In the genomic region with DNA sequence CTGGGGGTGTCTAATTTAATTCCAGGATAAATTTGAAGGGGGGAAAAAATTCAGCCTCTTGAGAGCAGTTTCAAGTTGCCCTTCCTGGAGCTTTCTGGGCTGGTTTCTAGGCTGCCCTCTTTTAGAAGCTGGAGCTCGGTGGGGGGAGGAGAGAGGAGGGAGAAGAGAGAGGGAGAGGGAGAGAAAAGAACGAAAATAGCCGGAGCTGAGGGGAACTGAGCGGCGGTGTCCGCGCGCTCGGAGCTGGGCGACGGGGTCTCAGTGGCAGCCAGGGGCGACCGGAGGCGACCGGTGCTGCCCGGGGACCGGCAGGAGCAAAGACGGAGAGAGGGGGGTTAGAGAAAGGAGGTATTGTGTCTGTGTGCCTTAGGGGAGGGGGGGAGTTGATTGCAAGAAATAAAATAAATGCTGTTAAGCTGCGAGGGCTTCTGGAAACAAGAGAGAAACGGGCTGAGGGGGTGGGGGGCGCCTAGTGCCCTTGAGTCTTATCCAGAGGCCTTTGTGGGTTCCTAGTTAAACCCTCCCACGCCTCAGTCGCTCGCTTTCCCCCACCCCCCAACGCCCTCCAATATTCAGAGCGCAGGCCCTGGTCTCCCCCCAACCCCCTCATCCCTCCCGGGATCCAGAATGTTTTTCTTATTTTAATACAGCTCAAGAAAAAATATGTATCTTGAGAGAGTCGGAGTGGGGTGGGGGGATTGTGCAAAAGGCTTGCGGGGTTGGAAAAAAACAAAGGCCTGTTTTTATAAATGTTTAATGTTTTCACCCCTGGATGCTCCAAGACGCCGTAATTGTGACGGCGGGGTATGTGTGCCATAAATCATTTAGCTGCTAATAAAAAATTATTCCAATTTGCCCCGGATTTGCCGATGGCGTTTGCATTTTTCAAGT, we compare ENCODE assay signal across 8 mouse cellular contexts. TPM values are rescaled to one million over a fixed set of nuclear protein-coding genes. Genes with fewer than 3 reads are reported as not detected.
DNase-seq lines count a peak whose midpoint lies in the region; ATAC-seq and TF ChIP-seq lines count a peak whose summit lies in the region.

No protein-coding gene starts in this region.

- peak overlapping the region; percentile 82 for H3K4me2 ChIP-seq in midbrain, embryonic 13.5 days (replicated peaks)
- H3K4me2 ChIP-seq in stomach, embryonic 15.5 days = peak overlapping the region; percentile 79

- H3K4me1 ChIP-seq in spleen, adult 2 months (ENCODE audit: control insufficient read depth, insufficient read depth, insufficient read length) = peaks cover 7% of the 10 kb centered on the region
- H3K4me1 ChIP-seq in limb, embryonic 10.5 days = peaks cover 26% of the 10 kb centered on the region
- peaks cover 26% of the 10 kb centered on the region for H3K4me1 ChIP-seq in midbrain, embryonic 13.5 days (replicated peaks)
- H3K4me1 ChIP-seq in stomach, embryonic 15.5 days = peaks cover 19% of the 10 kb centered on the region

- peaks cover 28% of the 10 kb centered on the region for H3K27me3 ChIP-seq in spleen, adult 2 months (ENCODE audit: control insufficient read depth, insufficient read depth, low read length)
- no peaks in the 10 kb centered on the region for H3K27me3 ChIP-seq in limb, embryonic 10.5 days (ENCODE audit: low read depth, poor library complexity, severe bottlenecking)
- no peaks in the 10 kb centered on the region for H3K27me3 ChIP-seq in midbrain, embryonic 13.5 days
- H3K27me3 ChIP-seq in stomach, embryonic 15.5 days (replicated peaks) = no peaks in the 10 kb centered on the region

- peak overlapping the region; percentile 92 for H3K27ac ChIP-seq in spleen, adult 2 months (ENCODE audit: insufficient read depth, low read length)
- H3K27ac ChIP-seq in limb, embryonic 10.5 days = peak overlapping the region; percentile 100
- peak overlapping the region; percentile 100 for H3K27ac ChIP-seq in midbrain, embryonic 13.5 days
- peak overlapping the region; percentile 100 for H3K27ac ChIP-seq in stomach, embryonic 15.5 days

- H3K4me3 ChIP-seq in spleen, adult 2 months (ENCODE audit: extremely low read depth, insufficient read depth, insufficient read length) = peak overlapping the region; percentile 67
- H3K4me3 ChIP-seq in limb, embryonic 10.5 days = peak overlapping the region; percentile 68
- peak overlapping the region; percentile 100 for H3K4me3 ChIP-seq in midbrain, embryonic 13.5 days (replicated peaks)
- peak overlapping the region; percentile 66 for H3K4me3 ChIP-seq in stomach, embryonic 15.5 days (replicated peaks)

- peak overlapping the region; percentile 99 for H3K9ac ChIP-seq in midbrain, embryonic 13.5 days (replicated peaks)
- peak overlapping the region; percentile 91 for H3K9ac ChIP-seq in stomach, embryonic 15.5 days

- H3K36me3 ChIP-seq in spleen, adult 2 months (ENCODE audit: control insufficient read depth, insufficient read depth, low read length) = no peaks in the 10 kb centered on the region
- H3K36me3 ChIP-seq in limb, embryonic 10.5 days = peaks cover 6% of the 10 kb centered on the region
- no peaks in the 10 kb centered on the region for H3K36me3 ChIP-seq in midbrain, embryonic 13.5 days
- H3K36me3 ChIP-seq in stomach, embryonic 15.5 days = no peaks in the 10 kb centered on the region

- ATAC-seq in midbrain, embryonic 13.5 days = peak; percentile 25
- no peak for ATAC-seq in stomach, embryonic 15.5 days (ENCODE audit: insufficient read depth, low FRiP score, low read depth)

- TF ChIP-seq POLR2A in spleen, adult 2 months (IDR thresholded peaks at IDR 0.05; ENCODE audit: low read depth, low read length) = no peak

- no peaks in the 10 kb centered on the region for H3K9me3 ChIP-seq in limb, embryonic 10.5 days (replicated peaks)
- H3K9me3 ChIP-seq in midbrain, embryonic 13.5 days = no peaks in the 10 kb centered on the region
- no peaks in the 10 kb centered on the region for H3K9me3 ChIP-seq in stomach, embryonic 15.5 days

- no peak for DNase-seq in spleen, adult 2 months (ENCODE audit: low read depth in 1 of 2, low spot score in 2 of 2)
- no peak for DNase-seq in spleen, adult 12 weeks (ENCODE audit: low spot score)
- DNase-seq in embryo, embryonic 11 days = peak; percentile 90
- peak; percentile 78 to 79 for DNase-seq in heart, adult 18-20 months
- peak; percentile 71 for DNase-seq in kidney, adult 11 months
- peak; percentile 79 for DNase-seq in limb, embryonic 10.5 days (ENCODE audit: low spot score)

- TF ChIP-seq CTCF in spleen, adult 2 months (IDR thresholded peaks at IDR 0.05; ENCODE audit: extremely low read depth, insufficient read depth, insufficient read length, insufficient replicate concordance) = no peak

- WGBS in spleen, adult 2 months = 2% methylated on average over 36 of the region's 36 CpGs
- under 1% methylated on average over 36 of the region's 36 CpGs for WGBS in limb, embryonic 10.5 days
- WGBS in midbrain, embryonic 13.5 days = 1% methylated on average over 36 of the region's 36 CpGs
- 2% methylated on average over 36 of the region's 36 CpGs for WGBS in stomach, embryonic 15.5 days

RNA-seq across cellular contexts. Expression of a gene that starts 2.2 kb away (rescaled TPM):
- polyA plus RNA-seq in spleen, adult 2 months (2012; rRNA removed) = 37.3 and 47.1 TPM in 2 replicates
- total RNA-seq in heart, adult 18-20 months (2021) = 10 to 100 TPM; 39.2 to 48.2 TPM
- polyA plus RNA-seq in limb, embryonic 10.5 days (2016; fragmentation: Nextera tagmentation; extraction: Ambion mirVana) = 24.7 and 39.0 TPM in 2 replicates
- 30.5 and 40.7 TPM in 2 replicates for polyA plus RNA-seq in midbrain, embryonic 13.5 days (2015; fragmentation: Nextera tagmentation; extraction: Ambion mirVana)
- polyA plus RNA-seq in stomach, embryonic 15.5 days (2015; fragmentation: Nextera tagmentation; extraction: Ambion mirVana) = 29.5 and 32.4 TPM in 2 replicates

Comparison
In these comparisons a context has a peak if more than half of its experiments do, and no peak if none do; other contexts are left out.
1. DNase-seq: peak in embryo, embryonic 11 days (single experiment), heart, adult 18-20 months (2 of 2), kidney, adult 11 months (single experiment) and limb, embryonic 10.5 days (single experiment); none in spleen, adult 2 months (0 of 2) and spleen, adult 12 weeks (single experiment).
2. Peak in every context shown above with its lines, with median percentiles within 50 percentile points of each other: H3K27ac ChIP-seq and H3K4me3 ChIP-seq.